Mouse (Mus musculus) left cerebral cortex, adult 8-10 months (tissue): ENCODE measurements around the gene Gm28778. TPM values are rescaled to one million over a fixed set of nuclear protein-coding genes. Genes with fewer than 3 reads are reported as not detected.
"Not testable (repeated sequence)": the region's sequence is repeated elsewhere in the genome, so short reads cannot be mapped to it uniquely, and the experiment has no call there.

Experiments
- DNase-seq, 2 experiments: peaks; one replicate each; pipeline ENCODE4 v3.0.0; 2022; ENCODE audit warnings: low spot score in 2 of 2
- total RNA-seq, 4 experiments: library from RNA; stranded (reverse); gene quantifications; 2 replicates each; pipeline ENCODE4 v1.2.4; 2022

Gm28778 gene
- total RNA-seq: 1 to 10 TPM in 1 of 4 experiments, not detected in 3; 3.5 TPM

GRCm38 (mm10) chr1:53296581-53297383 lies at the start of gene Gm28778, which contains the start of the genes Pms1 and Ormdl1:
Gene Gm28778, plus strand, starts transcription at chr1:53297111.
Gene Pms1, minus strand, starts transcription at chr1:53297018.
Gene Ormdl1, plus strand, starts transcription at chr1:53297095.
- peak; percentile 93 to 96 for DNase-seq

GRCm38 (mm10) chr1:53264958-53265612 lies 31.8 kb upstream of the Gm28778 start:
- not testable (repeated sequence) for DNase-seq

GRCm38 (mm10) chr1:53269901-53270300 lies 27.0 kb upstream of the Gm28778 start:
- no peak for DNase-seq

- peak; percentile 7 to 13 for DNase-seq
Observed at GRCm38 (mm10) chr1:53272646-53273045, 24.3 kb upstream of the Gm28778 start.

- no peak for DNase-seq
Observed at GRCm38 (mm10) chr1:53291197-53291596, 5.7 kb upstream of the Gm28778 start.

- no peak for DNase-seq
Observed at GRCm38 (mm10) chr1:53300506-53300905, 3.6 kb downstream of the Gm28778 start.

- DNase-seq: peak; percentile 73 to 78
Observed at GRCm38 (mm10) chr1:53312989-53313967, 16.4 kb downstream of the Gm28778 start, which contains the start of gene Osgepl1. Gene Osgepl1, plus strand, starts transcription at chr1:53313624.

GRCm38 (mm10) chr1:53321662-53322344 lies 24.9 kb downstream of the Gm28778 start:
- no peak for DNase-seq

- no peak for DNase-seq
Observed at GRCm38 (mm10) chr1:53323254-53323653, 26.3 kb downstream of the Gm28778 start.

- DNase-seq: no peak
Observed at GRCm38 (mm10) chr1:53324277-53324676, 27.4 kb downstream of the Gm28778 start.

- no peak for DNase-seq
Observed at GRCm38 (mm10) chr1:53324827-53325494, 28.1 kb downstream of the Gm28778 start.

GRCm38 (mm10) chr1:53333527-53333926 lies 36.6 kb downstream of the Gm28778 start:
- DNase-seq: not testable (repeated sequence)

GRCm38 (mm10) chr1:53335465-53335864 lies 38.6 kb downstream of the Gm28778 start:
- no peak for DNase-seq

GRCm38 (mm10) chr1:53337403-53337802 lies 40.5 kb downstream of the Gm28778 start:
- DNase-seq: not testable (repeated sequence)

GRCm38 (mm10) chr1:53341071-53341470 lies 44.2 kb downstream of the Gm28778 start:
- no peak for DNase-seq

- DNase-seq: peak; percentile 93 to 95
Observed at GRCm38 (mm10) chr1:53352327-53353261, 55.7 kb downstream of the Gm28778 start, which contains the start of the genes Asdurf, Gm28551 and Asnsd1. Gene Asdurf, minus strand, starts transcription at chr1:53352619. Gene Gm28551, minus strand, starts transcription at chr1:53352667. Gene Asnsd1, minus strand, starts transcription at chr1:53352752.

- no peak for DNase-seq
Observed at GRCm38 (mm10) chr1:53358988-53359387, 62.1 kb downstream of the Gm28778 start.
